Mouse (Mus musculus): Measurements from ENCODE around the gene Fanca.
"Not testable (repeated sequence)": the region's sequence is repeated elsewhere in the genome, so short reads cannot be mapped to it uniquely, and the experiment has no call there.

Fanca gene

DNA sequence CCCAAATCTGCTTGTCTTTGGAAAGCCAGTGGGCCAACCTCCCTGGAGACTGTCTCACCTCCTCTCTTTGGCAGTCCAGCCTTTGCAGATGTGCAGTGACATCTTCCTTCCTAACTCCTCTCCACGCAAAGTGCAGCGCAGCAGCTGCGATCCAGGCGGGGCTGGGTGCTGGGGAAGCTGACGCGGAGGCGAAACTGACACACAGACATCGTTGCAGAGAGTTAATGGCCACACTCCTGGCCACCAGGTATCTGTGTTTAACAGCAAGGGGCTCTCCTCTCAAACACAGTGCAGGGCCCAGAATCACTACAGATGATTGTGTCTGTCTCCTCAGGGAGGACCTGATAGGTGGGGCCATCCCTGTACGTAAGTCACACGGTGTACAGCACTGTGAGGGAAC is 47.2 kb downstream of the Fanca start:
- DNase-seq (ENCODE audit: low read depth) = no peak

GRCm38 (mm10) chr8:123267926-123268656 is 50.3 kb downstream of the Fanca start:
- DNase-seq (ENCODE audit: low read depth) = no peak

GRCm38 (mm10) chr8:123257593-123257992 is 60.8 kb downstream of the Fanca start:
- DNase-seq (ENCODE audit: low read depth) = not testable (repeated sequence)

GRCm38 (mm10) chr8:123257114-123257513 is 61.3 kb downstream of the Fanca start:
- DNase-seq (ENCODE audit: low read depth) = no peak

DNA sequence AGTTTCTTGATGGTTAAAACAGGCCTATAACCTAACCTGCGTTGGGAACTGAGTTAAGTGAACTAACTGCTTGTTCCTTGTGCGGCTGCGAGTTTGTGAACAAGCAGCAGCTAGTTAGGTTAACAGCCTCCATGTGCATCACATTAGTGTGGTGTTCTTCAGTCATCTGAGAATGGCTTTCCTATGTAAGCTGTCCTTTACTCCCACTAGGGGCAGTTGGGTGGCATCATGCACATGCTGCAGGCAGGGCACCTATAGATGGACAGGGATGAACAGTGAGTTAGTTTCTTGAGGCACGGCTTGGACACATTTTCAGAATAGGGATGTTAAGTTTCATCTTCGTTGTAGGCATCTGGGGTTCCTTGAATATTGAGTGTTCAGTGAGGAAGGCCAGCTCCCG is 63.2 kb downstream of the Fanca start:
- DNase-seq (ENCODE audit: low read depth) = no peak

GRCm38 (mm10) chr8:123254099-123254885 is 64.1 kb downstream of the Fanca start, which contains the start of the genes Zfp276 and Vps9d1:
TSS of gene Zfp276 (plus strand) at chr8:123254195.
TSS of gene Vps9d1 (minus strand) at chr8:123254348.
- DNase-seq (ENCODE audit: low read depth) = no peak

GRCm38 (mm10) chr8:123253451-123254098 is 64.8 kb downstream of the Fanca start:
- no peak for DNase-seq (ENCODE audit: low read depth)

DNA sequence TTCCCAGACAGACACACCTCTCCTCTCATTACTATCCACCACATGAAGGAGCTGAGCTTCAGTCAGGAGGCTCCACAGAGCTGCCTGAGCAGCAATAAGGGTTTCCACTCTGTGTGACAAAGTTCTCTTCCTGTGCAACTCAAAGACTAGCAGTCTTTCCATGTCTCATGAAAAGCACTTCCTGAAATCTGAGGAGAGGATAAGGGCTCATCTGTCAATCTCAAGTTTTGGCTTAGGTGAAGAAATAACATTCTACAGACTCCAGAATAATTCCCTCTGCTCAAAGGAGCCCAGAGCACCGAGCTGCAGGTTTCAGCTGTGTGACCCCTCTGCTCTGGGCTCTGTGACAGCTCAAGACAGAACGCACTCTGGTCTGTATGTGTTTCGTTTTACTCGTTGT is 65.5 kb downstream of the Fanca start:
- no peak for DNase-seq (ENCODE audit: low read depth)

DNA sequence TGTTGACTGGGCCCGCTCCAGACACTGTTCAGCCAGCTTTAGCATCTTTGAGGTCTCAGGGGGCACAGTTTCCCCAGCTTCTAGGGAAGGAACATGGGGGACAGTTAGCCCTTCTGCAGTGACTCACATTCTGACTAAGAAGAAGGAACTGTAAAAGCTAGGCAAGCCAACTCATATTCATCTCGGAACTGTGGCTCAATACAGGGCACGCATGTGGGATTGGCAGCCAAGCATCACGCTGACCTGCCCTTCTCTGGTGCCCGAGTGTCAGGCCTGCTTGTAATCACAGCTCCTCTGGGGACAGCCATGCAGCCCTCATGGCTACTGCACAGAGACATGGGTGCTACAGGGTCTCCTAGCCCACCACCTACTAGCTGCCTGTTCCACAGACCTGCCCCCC is 67.4 kb downstream of the Fanca start:
- no peak for DNase-seq (ENCODE audit: low read depth)

DNA sequence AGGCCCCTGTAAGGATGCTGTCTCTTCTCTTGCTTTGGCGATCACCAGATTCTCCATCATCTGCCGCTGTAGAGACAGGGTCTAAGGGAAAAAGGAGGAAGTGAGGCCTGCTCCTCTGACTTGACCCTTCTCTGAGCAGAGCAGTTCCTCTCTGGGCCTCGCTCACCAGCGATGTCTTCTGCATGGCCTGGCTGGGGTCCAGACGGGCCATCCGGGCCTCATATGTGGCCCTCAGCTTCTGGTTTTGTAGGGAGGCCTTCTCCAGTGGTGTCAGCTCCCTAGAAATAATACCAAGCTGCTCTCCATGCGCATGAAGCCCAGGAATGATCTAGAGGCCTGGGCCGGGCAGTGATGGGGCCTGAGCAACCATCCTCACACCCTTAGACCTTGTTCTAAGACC is 69.8 kb downstream of the Fanca start:
- no peak for DNase-seq (ENCODE audit: low read depth)

DNA sequence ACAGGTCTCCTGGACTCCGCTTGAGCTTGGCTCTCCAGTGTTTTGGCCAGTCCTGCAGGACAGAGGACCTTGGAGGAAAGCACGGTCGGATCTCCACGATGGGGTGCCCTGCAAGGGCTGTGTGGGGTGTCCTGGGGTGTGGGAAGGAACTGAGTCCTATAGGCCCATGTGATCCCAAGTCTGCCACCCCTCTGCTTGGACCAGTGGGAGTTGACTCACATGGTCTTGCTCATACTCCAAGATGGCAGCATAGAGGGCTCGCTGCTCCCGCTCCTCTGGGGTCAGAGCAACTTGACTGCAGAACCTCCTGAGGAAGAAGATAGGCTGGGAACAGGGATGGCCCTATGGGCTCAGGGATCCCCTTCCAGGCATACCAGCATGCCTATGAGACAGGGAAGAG is 70.6 kb downstream of the Fanca start:
- DNase-seq (ENCODE audit: low read depth) = no peak

- no peak for DNase-seq (ENCODE audit: low read depth)
Observed at GRCm38 (mm10) chr8:123245543-123245942, 72.8 kb downstream of the Fanca start.

DNA sequence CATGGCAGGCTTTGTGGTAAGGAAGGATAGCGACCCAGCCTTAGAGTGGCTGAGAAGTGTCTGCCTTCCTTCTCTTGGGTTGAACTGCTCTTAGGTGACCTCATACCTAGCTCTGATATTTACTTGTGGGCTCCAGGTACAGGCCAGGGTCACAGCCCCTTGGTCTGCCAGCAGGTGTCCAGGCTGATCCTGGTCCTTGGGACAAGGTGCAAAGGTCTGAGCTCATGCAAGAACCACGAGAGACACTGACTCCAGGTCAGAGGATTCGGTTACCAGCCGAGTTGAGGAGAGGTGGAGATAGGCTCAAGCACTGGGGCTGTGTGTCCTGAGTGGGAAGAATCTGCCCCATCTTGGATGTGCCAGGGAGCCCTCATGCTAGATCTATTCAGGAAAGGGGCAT is 74.0 kb downstream of the Fanca start:
- no peak for DNase-seq (ENCODE audit: low read depth)

DNA sequence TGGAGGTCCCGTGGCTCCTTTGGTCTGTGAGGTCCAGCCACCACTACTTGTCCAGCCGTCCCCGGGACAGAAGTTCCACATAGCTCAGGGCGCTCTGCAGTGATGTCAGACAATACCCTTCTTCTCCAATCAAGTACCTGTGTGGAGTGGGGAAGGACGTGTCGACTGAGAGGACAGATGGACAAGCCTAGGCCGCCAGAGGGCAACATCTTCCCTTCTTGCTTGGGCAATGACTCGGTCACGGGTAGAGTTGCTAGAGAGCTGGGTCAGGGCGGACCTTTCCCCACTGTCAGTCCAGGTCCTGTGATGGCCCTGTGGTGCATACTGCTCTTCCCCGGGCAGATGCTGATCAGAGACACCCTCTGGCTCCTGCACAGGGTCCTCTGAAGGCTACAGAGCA is 75.3 kb downstream of the Fanca start:
- DNase-seq (ENCODE audit: low read depth) = no peak

- no peak for DNase-seq (ENCODE audit: low read depth)
Observed at GRCm38 (mm10) chr8:123242107-123242923, 76.1 kb downstream of the Fanca start.

GRCm38 (mm10) chr8:123239398-123239797 is 79.0 kb downstream of the Fanca start:
- no peak for DNase-seq (ENCODE audit: low read depth)

DNA sequence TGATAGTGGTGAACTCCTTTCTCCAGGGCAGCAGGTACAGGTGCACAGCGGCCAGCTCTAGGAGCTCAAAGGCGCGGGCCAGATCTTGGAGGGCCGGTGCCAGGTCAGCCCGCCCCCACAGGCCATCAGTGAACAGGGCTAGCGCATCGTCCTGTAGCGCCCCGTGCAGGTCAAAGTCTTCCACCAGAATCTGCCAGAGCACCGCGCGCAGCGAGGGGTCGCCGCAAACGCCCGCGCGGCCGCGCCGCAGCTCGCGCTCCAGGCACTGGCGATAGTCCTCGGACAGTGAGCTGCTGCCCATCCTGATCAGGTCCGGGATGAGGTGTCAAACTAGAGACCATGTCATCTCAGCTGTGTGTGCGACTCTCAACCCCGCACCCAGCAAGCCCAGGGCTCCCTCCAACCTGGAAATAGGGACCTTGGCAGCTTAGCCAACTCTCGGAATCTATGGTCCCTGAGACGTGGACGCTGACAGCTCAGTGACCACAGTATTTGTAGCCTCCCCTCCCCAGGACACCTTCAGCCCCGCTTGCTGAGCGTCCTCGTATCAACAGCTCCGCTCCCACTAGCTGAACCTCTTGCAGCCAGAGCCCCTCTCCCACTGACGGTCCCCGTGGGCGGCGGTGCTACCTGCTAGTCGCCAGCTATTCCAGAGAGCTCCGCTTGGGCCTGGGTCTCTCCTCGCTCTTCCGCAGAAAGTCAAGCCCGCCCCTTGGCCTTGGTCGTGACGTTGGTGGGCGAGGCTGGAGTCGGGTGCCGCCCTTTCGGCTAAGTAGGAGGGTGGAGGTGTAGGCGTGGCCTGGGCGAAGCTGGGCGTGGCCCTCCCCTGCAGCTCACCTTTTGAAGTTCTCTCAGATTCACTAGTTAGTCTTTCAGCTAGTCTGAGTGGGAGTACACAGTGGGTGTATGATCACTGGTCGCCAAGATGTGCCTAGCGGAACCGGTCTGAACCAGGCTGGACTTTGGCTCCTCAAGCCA is 82.6 kb downstream of the Fanca start, which contains the start of gene Spata2l:
Spata2l (minus strand) TSS at position 714 of the 978 bp plus-strand sequence.
- peak; percentile 50 for DNase-seq (ENCODE audit: low read depth)

DNA sequence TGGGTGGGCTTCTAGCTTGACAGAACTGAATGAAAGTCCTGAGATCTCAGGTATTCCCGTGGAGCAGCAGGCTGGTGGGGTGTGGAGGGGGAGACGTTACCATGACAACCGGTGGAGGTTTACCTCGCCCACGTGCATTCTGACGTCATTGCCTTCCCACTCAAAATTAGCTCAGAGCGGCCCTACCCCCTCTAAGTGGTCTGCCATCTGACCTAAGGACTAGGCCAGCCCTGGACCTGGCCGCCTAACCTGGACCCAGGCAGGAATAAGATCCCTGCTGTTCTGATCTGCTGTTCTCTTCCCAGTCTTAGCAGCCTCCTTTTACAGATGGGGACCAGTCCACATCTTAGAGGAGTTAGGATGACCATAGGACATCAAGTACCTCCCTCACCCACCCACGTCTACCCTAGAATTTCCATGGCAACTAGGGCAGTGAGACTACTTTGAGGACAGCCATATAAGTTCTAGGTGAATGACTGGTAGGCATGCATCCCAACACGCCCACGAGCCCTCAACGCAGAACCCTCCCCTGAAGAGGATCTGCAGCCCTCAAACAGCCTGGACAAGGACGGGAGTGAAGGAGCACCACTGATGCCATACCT is 83.4 kb downstream of the Fanca start:
- DNase-seq (ENCODE audit: low read depth) = no peak

- no peak for DNase-seq (ENCODE audit: low read depth)
Observed at GRCm38 (mm10) chr8:123233760-123234159, 84.6 kb downstream of the Fanca start.

DNA sequence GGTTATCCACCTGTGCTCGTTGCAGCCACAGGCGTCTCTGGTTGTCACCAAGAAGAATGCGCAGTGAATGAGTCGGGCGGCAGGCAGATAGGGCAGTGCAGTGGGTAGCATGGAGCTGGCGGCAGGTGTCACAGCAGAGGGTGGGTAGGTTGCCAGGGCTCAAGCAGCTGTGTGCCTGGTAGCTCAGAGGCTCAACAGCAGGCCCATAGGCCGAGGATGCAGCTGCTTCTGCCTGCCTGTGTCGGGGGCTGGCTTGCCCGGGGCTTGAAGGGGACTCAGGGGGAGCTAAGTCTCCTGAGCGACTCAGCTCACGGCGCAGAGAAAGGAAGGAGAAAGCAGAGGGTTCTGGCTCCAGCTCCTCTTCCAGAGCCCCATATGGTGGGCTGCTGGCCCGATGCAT is 85.1 kb downstream of the Fanca start:
- no peak for DNase-seq (ENCODE audit: low read depth)

Measured in fibroblast of lung, adult 2 months (primary cell).